Mouse (Mus musculus) neural tube, embryonic 12.5 days (tissue): ENCODE results near the gene Lrrc56. TPM values are rescaled to one million over a fixed set of nuclear protein-coding genes. Genes with fewer than 3 reads are reported as not detected.

Source experiments
- ATAC-seq: fragments of 200-750 bp; cut with Nextera tagmentation; 2 replicates; pipeline ENCODE4 v1.8.0; 2017; ENCODE audit warnings: low read depth, mild to moderate bottlenecking, moderate TSS enrichment, moderate library complexity; ENCODE audit not compliant: low FRiP score
- H3K27ac ChIP-seq: fragments of 300-500 bp; sonication (generic); 2 replicates; pipeline ENCODE4 v1.5.1; 2016
- H3K27me3 ChIP-seq: fragments of 300-500 bp; sonication (generic); replicated peaks from 2 replicates; pipeline ENCODE4 v1.6.1; 2016; ENCODE audit warnings: mild to moderate bottlenecking
- H3K36me3 ChIP-seq: fragments of 300-500 bp; sonication (generic); 2 replicates; pipeline ENCODE4 v1.6.1; 2016; ENCODE audit warnings: mild to moderate bottlenecking
- H3K4me1 ChIP-seq: fragments of 300-500 bp; sonication (generic); 2 replicates; pipeline ENCODE4 v1.6.1; 2016
- H3K4me2 ChIP-seq: fragments of 300-500 bp; sonication (generic); replicated peaks from 2 replicates; pipeline ENCODE4 v1.6.1; 2016; ENCODE audit warnings: mild to moderate bottlenecking
- H3K4me3 ChIP-seq: fragments of 300-500 bp; sonication (generic); 2 replicates; pipeline ENCODE4 v1.5.1; 2016
- H3K9ac ChIP-seq: fragments of 300-500 bp; sonication (generic); 2 replicates; pipeline ENCODE4 v1.6.1; 2016; ENCODE audit warnings: mild to moderate bottlenecking
- H3K9me3 ChIP-seq: fragments of 300-500 bp; sonication (generic); 2 replicates; pipeline ENCODE4 v1.6.1; 2016; ENCODE audit warnings: mild to moderate bottlenecking
- WGBS: fragments of 180-500 bp; shearing (Covaris S2); methylation state at CpG from one replicate; pipeline ENCODE4 v1.1.7; 2016; 5-methylcytosine and 5-hydroxymethylcytosine counted together
- polyA plus RNA-seq: library from polyadenylated mRNA; unstranded; fragments of >200 nt; fragmentation: Nextera tagmentation; extraction: Ambion mirVana; gene quantifications from 2 replicates; pipeline ENCODE4 v1.2.1, GENCODE M21; 2016

Gene Lrrc56
- polyA plus RNA-seq, 1 experiment from 2014 or later, result 11.2 TPM

DNA sequence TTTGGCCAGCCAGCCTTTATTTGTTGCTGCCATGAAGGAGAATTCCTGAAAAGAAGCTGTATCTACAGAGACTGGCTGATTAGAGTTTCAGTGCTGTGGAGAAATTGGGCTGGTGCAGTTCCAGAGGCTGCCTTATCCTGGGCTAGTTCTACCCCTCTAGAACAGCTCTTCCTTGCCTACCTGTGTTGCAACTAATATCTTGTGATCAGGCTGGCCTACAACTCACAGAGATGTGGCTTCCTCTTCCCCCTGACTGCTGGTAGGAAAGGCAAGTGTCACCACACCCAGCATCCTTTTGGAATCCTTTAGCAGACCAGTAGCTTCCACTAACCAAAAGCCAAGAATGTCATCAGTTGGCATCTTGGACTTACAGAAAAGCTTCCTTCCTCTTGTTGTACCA, 24.1 kb upstream of the Lrrc56 start:
- H3K4me3 ChIP-seq, result no peak overlapping the region
- H3K27me3 ChIP-seq, result no peaks in the 10 kb centered on the region
- H3K27ac ChIP-seq, result no peak overlapping the region
- peaks cover 18% of the 10 kb centered on the region for H3K4me1 ChIP-seq
- H3K36me3 ChIP-seq, result peaks cover 6% of the 10 kb centered on the region; the same call in 1 of the 2 replicates
- H3K9me3 ChIP-seq, result no peaks in the 10 kb centered on the region
- no peak overlapping the region for H3K9ac ChIP-seq
- ATAC-seq, result no peak
- H3K4me2 ChIP-seq, result no peak overlapping the region

DNA sequence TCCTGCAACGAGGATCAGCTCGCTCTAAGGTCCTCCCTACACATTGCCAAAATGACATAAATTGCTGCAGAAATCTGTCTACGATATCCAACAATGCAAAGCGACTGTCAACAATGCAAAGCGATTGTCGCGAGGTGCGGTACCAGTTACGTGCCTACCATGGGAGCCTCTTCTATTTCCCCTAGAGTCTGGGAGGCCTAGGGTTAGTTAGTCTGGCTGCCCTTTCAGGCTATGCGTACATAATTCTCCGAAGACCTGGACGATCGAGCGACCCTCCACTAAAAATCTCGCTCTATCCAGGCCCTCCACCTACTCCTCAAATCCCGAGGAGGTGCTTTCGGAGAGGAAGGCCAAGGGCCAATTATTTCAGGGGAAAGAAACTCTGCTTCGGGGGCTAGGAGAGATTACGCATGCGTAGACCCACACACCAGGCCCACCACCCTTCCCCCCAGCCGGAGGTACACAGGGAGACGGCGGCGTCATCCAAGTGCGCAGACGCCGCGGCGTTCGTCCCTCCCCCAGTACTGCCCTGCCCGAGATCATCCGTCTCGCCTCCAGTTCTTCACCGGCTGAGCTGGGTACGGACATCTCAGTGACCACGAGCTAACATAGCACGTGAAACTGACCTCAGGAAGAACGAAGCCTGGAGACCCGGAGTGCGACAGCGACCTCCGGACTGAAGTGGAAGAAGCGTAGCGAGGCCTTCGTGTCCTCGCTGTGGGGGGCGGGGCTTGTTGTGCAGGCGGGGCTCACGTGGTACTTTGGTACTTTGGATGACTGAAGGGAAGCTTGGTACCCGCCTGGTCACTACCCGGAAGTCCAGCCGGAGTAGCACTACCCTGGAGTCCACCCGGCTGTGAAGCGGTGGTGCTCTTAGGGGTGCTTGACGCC, 21.6 kb upstream of the Lrrc56 start, which contains the start of gene Rnh1:
Gene Rnh1 (minus strand): TSS at position 742 of the 891 bp plus-strand sequence.
- H3K4me2 ChIP-seq, result peak within 1 kb of the TSS; percentile 67
- peak within 1 kb of the TSS; percentile 52 for H3K4me3 ChIP-seq
- H3K27ac ChIP-seq, result peak within 1 kb of the TSS; percentile 83
- H3K36me3 ChIP-seq, result no peaks in the 10 kb centered on the region
- peak; percentile 97 for ATAC-seq
- H3K9ac ChIP-seq, result peak within 1 kb of the TSS; percentile 67
- H3K27me3 ChIP-seq, result no peaks in the 10 kb centered on the region
- WGBS, result 4% methylated on average over 55 of the region's 55 CpGs
- H3K9me3 ChIP-seq, result no peaks in the 10 kb centered on the region
- H3K4me1 ChIP-seq, result peaks cover 22% of the 10 kb centered on the region

DNA sequence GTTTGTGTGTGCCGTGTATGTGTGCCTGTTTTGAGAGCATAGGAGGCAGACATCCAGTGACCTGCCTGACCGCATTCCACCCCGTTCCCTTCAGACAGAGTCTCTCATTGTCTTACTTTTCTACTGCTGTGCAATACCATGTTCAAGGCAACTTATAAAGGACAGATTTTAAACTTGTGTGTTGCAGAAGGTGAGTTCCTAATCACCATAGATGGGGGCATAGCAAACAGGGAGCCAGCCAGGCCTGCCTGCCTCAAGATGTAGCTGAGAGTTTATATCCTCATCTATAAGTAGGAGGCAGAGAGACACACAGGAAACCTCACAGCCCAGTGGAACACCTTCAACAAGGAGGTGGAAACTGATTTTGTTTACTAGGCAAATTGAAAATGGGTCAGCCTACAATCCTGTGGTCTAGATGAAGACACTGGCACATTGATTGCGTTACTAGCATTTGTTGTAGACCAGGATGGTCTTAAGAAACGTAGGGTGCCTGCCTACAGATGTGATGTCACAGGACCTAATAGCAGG, 20.6 kb upstream of the Lrrc56 start:
- WGBS, result 92% methylated on average over 5 of the region's 5 CpGs
- Histone ChIP-seq H3K4me1 (peaks cover 15% of the 10 kb centered on the region), H3K9me3 (no peaks in the 10 kb centered on the region), H3K36me3 (no peaks in the 10 kb centered on the region), H3K4me3 (peak overlapping the region; percentile 52; the same call in 1 of the 2 replicates), H3K9ac (peak overlapping the region; percentile 67; the same call in 1 of the 2 replicates), H3K27ac (no peak overlapping the region), H3K27me3 (no peaks in the 10 kb centered on the region), H3K4me2 (peak overlapping the region; percentile 67)
- no peak for ATAC-seq

DNA sequence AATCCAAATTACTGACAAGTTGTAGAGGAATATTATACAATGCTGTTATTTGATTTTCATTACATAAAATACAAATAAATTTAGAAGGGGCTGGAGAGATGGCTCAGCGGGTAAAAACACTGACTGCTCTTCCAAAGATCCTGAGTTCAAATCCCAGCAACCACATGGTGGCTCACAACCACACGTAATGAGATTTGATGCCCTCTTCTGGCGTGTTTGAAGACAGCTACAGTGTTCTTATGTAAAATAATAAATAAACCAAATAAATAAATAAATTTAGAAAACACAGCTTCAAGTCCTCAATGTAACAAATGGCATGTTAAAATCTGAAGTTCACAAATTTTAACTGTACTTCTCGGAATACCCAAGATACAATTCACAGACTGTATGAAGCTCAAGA, 18.9 kb upstream of the Lrrc56 start:
- H3K4me3 ChIP-seq, result no peak overlapping the region
- H3K27me3 ChIP-seq, result no peaks in the 10 kb centered on the region
- no peak for ATAC-seq
- H3K4me1 ChIP-seq, result peaks cover 10% of the 10 kb centered on the region
- no peak overlapping the region for H3K9ac ChIP-seq
- 87% methylated on average over 4 of the region's 4 CpGs for WGBS
- H3K27ac ChIP-seq, result no peak overlapping the region
- H3K4me2 ChIP-seq, result no peak overlapping the region
- H3K9me3 ChIP-seq, result no peaks in the 10 kb centered on the region
- H3K36me3 ChIP-seq, result no peaks in the 10 kb centered on the region

DNA sequence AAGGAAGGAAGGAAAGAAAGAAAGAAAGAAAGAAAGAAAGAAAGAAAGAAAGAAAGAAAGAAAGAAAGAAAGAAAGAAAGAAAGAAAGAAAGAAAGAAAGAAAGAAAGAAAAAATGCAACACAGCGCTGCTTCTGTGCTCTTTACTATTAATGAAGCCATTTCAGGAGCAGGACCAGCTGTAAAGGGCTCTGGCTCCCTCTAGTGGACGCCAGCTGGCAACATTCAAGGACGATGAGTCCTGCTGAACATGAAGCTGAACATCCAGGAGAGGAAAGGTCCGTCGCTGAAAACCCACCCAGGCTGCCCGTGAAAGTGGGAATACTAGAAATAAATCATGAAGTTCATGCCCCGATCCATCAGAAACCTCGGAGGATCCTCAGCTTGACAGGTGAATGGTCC, 17.8 kb upstream of the Lrrc56 start:
- Histone ChIP-seq H3K9ac (0 out of 2 replicates have a peak overlapping the region, but pooled peaks have one; percentile 26), H3K27me3 (no peaks in the 10 kb centered on the region), H3K4me1 (peaks cover 10% of the 10 kb centered on the region), H3K4me3 (no peak overlapping the region), H3K9me3 (no peaks in the 10 kb centered on the region), H3K27ac (no peak overlapping the region), H3K36me3 (no peaks in the 10 kb centered on the region), H3K4me2 (no peak overlapping the region)
- 2% methylated on average over 8 of the region's 8 CpGs for WGBS
- ATAC-seq, result no peak

DNA sequence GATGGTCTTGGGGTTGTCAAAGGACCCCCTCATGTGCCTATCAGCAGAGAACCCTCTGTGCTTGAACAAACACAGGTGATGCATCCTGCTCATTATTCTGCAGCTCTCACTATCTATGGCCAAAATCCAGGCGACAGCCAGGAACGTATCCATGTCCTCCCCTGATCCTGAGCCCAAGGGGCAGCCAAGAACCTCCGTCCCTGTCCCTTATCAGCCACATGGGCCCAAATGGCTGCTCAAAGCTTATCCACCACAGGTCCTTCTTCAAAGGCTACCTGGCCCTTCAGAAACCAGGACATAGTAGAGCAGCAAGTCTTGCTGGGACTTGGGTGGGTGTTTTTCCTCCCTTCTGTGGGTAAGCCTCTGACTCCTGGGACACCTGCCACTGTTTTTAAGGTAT, 5.8 kb upstream of the Lrrc56 start:
- no peak overlapping the region for H3K9ac ChIP-seq
- H3K4me1 ChIP-seq, result peaks cover 15% of the 10 kb centered on the region
- no peak overlapping the region for H3K4me3 ChIP-seq
- no peak overlapping the region for H3K27ac ChIP-seq
- H3K4me2 ChIP-seq, result no peak overlapping the region
- no peaks in the 10 kb centered on the region for H3K27me3 ChIP-seq
- WGBS, result 90% methylated on average over 3 of the region's 3 CpGs
- H3K9me3 ChIP-seq, result no peaks in the 10 kb centered on the region
- peaks cover 37% of the 10 kb centered on the region for H3K36me3 ChIP-seq
- ATAC-seq, result no peak

DNA sequence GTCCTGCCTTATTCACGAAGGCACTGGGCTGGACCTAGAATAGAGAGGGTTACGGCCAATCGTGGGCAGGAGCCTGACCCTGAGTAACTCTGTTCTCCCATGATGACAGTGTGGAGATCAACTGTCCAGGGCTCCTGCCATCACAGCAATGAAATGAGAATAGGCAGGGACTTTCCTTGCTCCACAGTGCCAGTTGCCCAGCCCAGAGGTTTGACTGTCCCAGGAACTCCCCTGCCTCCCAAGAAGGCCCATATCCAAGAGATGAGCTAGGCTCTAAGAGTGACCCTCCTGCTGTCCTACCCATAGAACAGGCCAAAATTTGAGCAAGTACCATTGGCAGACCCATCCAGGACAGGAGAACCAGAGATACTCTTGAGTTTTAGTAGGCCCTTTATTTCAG, 5.2 kb upstream of the Lrrc56 start:
- no peak for ATAC-seq
- Histone ChIP-seq H3K9me3 (no peaks in the 10 kb centered on the region), H3K36me3 (peaks cover 37% of the 10 kb centered on the region), H3K9ac (no peak overlapping the region), H3K4me3 (no peak overlapping the region), H3K27me3 (no peaks in the 10 kb centered on the region), H3K4me1 (peaks cover 16% of the 10 kb centered on the region), H3K27ac (no peak overlapping the region), H3K4me2 (no peak overlapping the region)
- 93% methylated on average over 3 of the region's 3 CpGs for WGBS

DNA sequence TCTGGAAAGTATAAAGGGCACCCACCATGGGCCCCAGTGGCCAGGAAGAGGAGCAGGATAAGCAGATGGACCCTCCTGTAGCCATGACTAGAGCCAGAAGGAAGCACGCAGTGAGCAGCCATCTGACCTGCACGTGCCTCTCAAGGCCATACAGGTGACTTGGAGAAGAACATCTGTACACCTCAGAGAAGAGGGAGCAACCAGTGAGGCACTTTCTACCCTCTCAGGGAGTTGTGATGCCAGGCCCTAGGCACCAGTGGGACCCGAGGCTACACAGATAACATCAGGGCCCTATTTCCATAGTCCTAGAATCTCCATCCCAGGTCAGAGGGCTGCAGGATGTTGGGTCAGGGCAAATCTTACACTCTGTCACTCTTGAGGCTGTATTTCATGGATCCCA, 3.7 kb upstream of the Lrrc56 start:
- Histone ChIP-seq H3K4me2 (no peak overlapping the region), H3K27me3 (no peaks in the 10 kb centered on the region), H3K9ac (no peak overlapping the region), H3K9me3 (no peaks in the 10 kb centered on the region), H3K36me3 (peaks cover 37% of the 10 kb centered on the region), H3K4me1 (peaks cover 17% of the 10 kb centered on the region), H3K4me3 (no peak overlapping the region), H3K27ac (no peak overlapping the region)
- ATAC-seq, result no peak
- WGBS, result 92% methylated on average over 3 of the region's 3 CpGs

DNA sequence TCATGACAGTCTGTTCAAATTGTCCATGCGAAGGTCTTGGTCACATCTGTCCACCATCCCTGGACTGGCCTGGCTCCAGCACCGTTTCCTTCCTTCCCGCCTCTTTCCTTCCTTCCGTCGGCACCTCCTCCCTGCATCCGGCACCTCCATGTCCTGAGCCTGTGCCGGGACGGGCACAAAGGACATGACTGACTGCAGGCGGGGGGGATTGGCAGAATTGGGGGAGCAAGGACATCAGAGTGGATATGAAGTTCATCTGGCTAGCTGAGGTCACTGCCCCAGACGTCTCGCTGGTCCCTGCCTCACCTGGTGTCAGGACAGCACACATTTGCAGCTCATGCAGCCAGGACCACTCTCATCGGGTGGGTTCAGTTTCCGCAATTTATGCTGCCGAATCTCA, 2.9 kb upstream of the Lrrc56 start:
- Histone ChIP-seq H3K27ac (no peak overlapping the region), H3K4me2 (no peak overlapping the region), H3K9ac (no peak overlapping the region), H3K4me1 (peaks cover 21% of the 10 kb centered on the region), H3K4me3 (no peak overlapping the region), H3K27me3 (no peaks in the 10 kb centered on the region), H3K36me3 (peaks cover 37% of the 10 kb centered on the region), H3K9me3 (no peaks in the 10 kb centered on the region)
- ATAC-seq, result no peak
- WGBS, result 86% methylated on average over 14 of the region's 14 CpGs

DNA sequence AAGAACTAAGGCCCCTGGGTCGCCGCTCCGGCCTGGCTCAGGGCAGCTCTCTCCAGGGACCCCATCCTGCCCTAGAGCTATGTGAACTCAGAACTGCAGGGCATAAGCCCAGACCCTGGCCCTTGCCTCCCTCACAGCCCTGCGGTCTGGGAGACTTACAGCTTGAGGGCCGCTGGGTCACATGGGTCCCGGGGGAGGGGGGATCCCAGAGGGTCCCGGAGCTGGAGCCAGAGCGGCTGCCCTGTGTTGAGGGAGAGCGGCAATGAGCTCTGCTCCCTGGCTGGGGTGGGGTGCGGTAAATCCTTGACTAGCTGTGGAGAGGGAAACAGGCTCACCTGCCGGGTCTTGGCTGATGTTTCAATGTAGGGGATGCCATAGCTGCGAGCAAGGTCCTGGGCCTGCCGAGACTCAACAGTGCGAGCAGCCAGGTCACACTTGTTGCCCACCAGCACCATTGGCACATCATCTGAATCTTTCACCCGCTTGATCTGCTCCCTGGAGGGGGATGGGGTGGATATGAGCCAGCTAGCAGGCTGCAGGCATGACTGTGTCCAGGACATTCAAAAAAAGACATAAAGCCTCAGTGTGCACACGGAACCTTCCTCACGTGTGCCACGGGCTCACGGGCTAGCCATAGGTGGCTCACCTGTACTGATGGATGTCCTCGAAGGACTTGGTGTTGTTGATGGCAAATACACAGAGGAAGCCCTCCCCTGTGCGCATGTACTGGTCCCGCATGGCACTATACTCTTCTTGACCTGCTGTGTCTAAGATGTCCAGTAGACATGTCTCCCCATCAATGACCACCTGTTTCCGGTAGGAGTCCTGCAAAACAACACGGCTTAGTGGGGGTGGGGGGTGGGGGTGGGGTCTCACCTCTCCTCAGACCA, 1.9 kb upstream of the Lrrc56 start:
- peaks cover 21% of the 10 kb centered on the region for H3K4me1 ChIP-seq
- ATAC-seq, result no peak
- H3K27ac ChIP-seq, result no peak overlapping the region
- peak overlapping the region; percentile 93 for H3K9ac ChIP-seq
- H3K4me3 ChIP-seq, result no peak overlapping the region
- no peaks in the 10 kb centered on the region for H3K27me3 ChIP-seq
- peak overlapping the region; percentile 97 for H3K4me2 ChIP-seq
- WGBS, result 93% methylated on average over 24 of the region's 24 CpGs
- H3K9me3 ChIP-seq, result no peaks in the 10 kb centered on the region
- H3K36me3 ChIP-seq, result peaks cover 37% of the 10 kb centered on the region

DNA sequence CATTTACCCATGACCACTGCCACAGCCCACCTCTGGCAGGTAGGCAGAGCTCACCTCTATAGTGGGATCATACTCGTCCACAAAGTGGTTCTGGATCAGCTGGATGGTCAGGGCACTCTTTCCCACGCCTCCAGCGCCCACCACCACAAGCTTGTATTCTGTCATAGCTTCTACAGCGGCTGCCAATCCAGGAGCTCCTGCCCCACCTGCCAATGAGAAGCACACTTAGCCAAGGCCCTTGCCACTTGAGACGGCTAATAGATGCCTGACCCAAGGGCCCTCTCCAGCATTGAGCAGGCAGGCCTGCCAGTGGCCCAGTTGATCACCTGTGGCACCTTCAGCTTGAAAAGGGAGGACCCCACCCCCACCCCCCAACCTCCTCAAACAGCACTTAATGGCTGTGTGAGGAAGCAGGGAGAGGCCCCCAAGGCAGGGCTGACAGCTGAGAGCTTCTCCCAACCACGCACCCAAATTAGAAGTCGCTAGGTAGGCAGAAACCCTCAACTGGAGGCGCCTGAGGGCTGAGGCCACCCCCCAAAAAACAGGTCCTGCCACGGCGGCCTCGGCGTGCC, 1.1 kb upstream of the Lrrc56 start:
- Histone ChIP-seq H3K9ac (peak overlapping the region; percentile 93), H3K36me3 (peaks cover 37% of the 10 kb centered on the region), H3K4me1 (peaks cover 21% of the 10 kb centered on the region), H3K4me3 (peak overlapping the region; percentile 90), H3K27me3 (no peaks in the 10 kb centered on the region), H3K27ac (peak overlapping the region; percentile 38; the same call in 1 of the 2 replicates), H3K4me2 (peak overlapping the region; percentile 97), H3K9me3 (no peaks in the 10 kb centered on the region)
- peak; percentile 0; the same call in 1 of the 2 replicates for ATAC-seq
- 28% methylated on average over 12 of the region's 12 CpGs for WGBS
